Mouse (Mus musculus) G1E (cell line): Measurements from ENCODE around the gene Plcb4. TPM values are rescaled to one million over a fixed set of nuclear protein-coding genes. Genes with fewer than 3 reads are reported as not detected.
"Not testable (repeated sequence)": the region's sequence is repeated elsewhere in the genome, so short reads cannot be mapped to it uniquely, and the experiment has no call there.

Source experiments
- ATAC-seq: 2 replicates; pipeline ENCODE4 v1.8.0; 2016; ENCODE audit warnings: mild to moderate bottlenecking; ENCODE audit not compliant: insufficient number of reproducible peaks, poor library complexity, low FRiP score, severe bottlenecking; ENCODE audit errors: extremely low read depth
- DNase-seq: peaks from one replicate; pipeline ENCODE4 v3.0.0; 2012; ENCODE audit warnings: low spot score
- H3K27me3 ChIP-seq: 2 replicates; pipeline ENCODE4 v1.6.1; 2012; ENCODE audit warnings: mild to moderate bottlenecking, low read length, inconsistent platforms; ENCODE audit not compliant: insufficient read depth
- H3K36me3 ChIP-seq: replicated peaks from 2 replicates; pipeline ENCODE3; 2012; ENCODE audit warnings: mild to moderate bottlenecking, inconsistent platforms
- H3K4me1 ChIP-seq: 2 replicates; pipeline ENCODE4 v1.6.1; 2012; ENCODE audit warnings: low read depth, low read length, inconsistent platforms, mixed read lengths; ENCODE audit not compliant: insufficient read depth
- H3K4me3 ChIP-seq: 2 replicates; pipeline ENCODE4 v1.5.1; 2012; ENCODE audit warnings: low read depth, mild to moderate bottlenecking, inconsistent platforms, low read length, moderate library complexity, mixed read lengths
- H3K9me3 ChIP-seq: replicated peaks from 2 replicates; pipeline ENCODE4 v1.6.1; 2012; ENCODE audit warnings: inconsistent platforms
- CTCF ChIP-seq: IDR thresholded peaks from 2 replicates; pipeline ENCODE4 v1.5.1; 2012; ENCODE audit warnings: low read depth, low read length, inconsistent platforms, mixed read lengths
- GATA1 ChIP-seq: IDR thresholded peaks from 2 replicates; pipeline ENCODE4 v1.6.1; 2012; ENCODE audit warnings: borderline replicate concordance, low read length, inconsistent platforms, mixed read lengths
- GATA2 ChIP-seq: IDR thresholded peaks from 2 replicates; pipeline ENCODE4 v1.6.1; 2012; ENCODE audit warnings: low read depth, low read length, inconsistent platforms, borderline replicate concordance
- POLR2AphosphoS5 ChIP-seq: IDR thresholded peaks from 2 replicates; pipeline ENCODE4 v1.6.1; 2012; ENCODE audit warnings: low read depth, low read length, inconsistent platforms; ENCODE audit not compliant: insufficient replicate concordance
- TAL1 ChIP-seq: conservative IDR thresholded peaks from 2 replicates; pipeline ENCODE4 v1.6.1; 2012; ENCODE audit warnings: low read depth, low read length, inconsistent platforms, mixed read lengths
- polyA plus RNA-seq: library from polyadenylated mRNA; stranded (reverse); fragments of >175 nt; gene quantifications from 2 replicates; pipeline ENCODE4 v1.2.3, GENCODE M21; 2012
- total RNA-seq, 2 experiments: library from RNA; stranded (forward) in 1 of 2; stranded (reverse) in 1 of 2; fragments of 200-1000 nt in 1 of 2; fragments of >200 nt in 1 of 2; fragmentation: Nextera tagmentation in 1 of 2; gene quantifications; 2 replicates each; pipeline ENCODE4 v1.2.3; 2014 to 2017

Gene Plcb4
- total and polyA plus RNA-seq, 3 experiments: 0.27 TPM; not detected in 2

- Histone ChIP-seq H3K27me3 (no peaks in the 10 kb centered on the region), H3K4me1 (no peaks in the 10 kb centered on the region), H3K36me3 (no peaks in the 10 kb centered on the region), H3K4me3 (no peak overlapping the region), H3K9me3 (peaks cover 46% of the 10 kb centered on the region)
- ATAC-seq (no peak), DNase-seq (no peak)
- TF ChIP-seq TAL1 (no peak), GATA1 (no peak), GATA2 (no peak), CTCF (no peak), POLR2AphosphoS5 (no peak)
Observed at GRCm38 (mm10) chr2:135731591-135731990, 72.8 kb downstream of the Plcb4 start.

GRCm38 (mm10) chr2:135732651-135733050 lies 73.8 kb downstream of the Plcb4 start:
- Histone ChIP-seq H3K36me3 (no peaks in the 10 kb centered on the region), H3K27me3 (no peaks in the 10 kb centered on the region), H3K4me1 (no peaks in the 10 kb centered on the region), H3K9me3 (peaks cover 45% of the 10 kb centered on the region), H3K4me3 (no peak overlapping the region)
- DNase-seq (no peak), ATAC-seq (no peak)
- TF ChIP-seq GATA1: no peak
- no peak for TF ChIP-seq CTCF
- TF ChIP-seq POLR2AphosphoS5: no peak
- TF ChIP-seq GATA2: no peak
- no peak for TF ChIP-seq TAL1

- Histone ChIP-seq H3K4me3 (no peak overlapping the region), H3K27me3 (no peaks in the 10 kb centered on the region), H3K4me1 (no peaks in the 10 kb centered on the region), H3K9me3 (peaks cover 41% of the 10 kb centered on the region), H3K36me3 (no peaks in the 10 kb centered on the region)
- DNase-seq (no peak), ATAC-seq (no peak)
- TF ChIP-seq GATA2 (no peak), GATA1 (no peak), POLR2AphosphoS5 (no peak), CTCF (no peak)
Observed at GRCm38 (mm10) chr2:135733926-135734510, 75.2 kb downstream of the Plcb4 start.

- DNase-seq: no peak
- Histone ChIP-seq H3K4me3 (no peak overlapping the region), H3K9me3 (peaks cover 46% of the 10 kb centered on the region), H3K27me3 (no peaks in the 10 kb centered on the region), H3K4me1 (no peaks in the 10 kb centered on the region), H3K36me3 (no peaks in the 10 kb centered on the region)
- no peak for TF ChIP-seq GATA1
- no peak for TF ChIP-seq CTCF
- ATAC-seq: no peak
Observed at GRCm38 (mm10) chr2:135737506-135737905, 78.7 kb downstream of the Plcb4 start.

- not testable (repeated sequence) for ATAC-seq, H3K4me1 ChIP-seq, H3K36me3 ChIP-seq, H3K27me3 ChIP-seq, DNase-seq, H3K4me3 ChIP-seq
- H3K9me3 ChIP-seq: peaks cover 47% of the 10 kb centered on the region
Observed at GRCm38 (mm10) chr2:135738022-135738780, 79.4 kb downstream of the Plcb4 start.

GRCm38 (mm10) chr2:135738950-135739349 lies 80.1 kb downstream of the Plcb4 start:
- peaks cover 49% of the 10 kb centered on the region for H3K9me3 ChIP-seq
- TF ChIP-seq GATA1: no peak
- no peak for TF ChIP-seq CTCF
- no peak for TF ChIP-seq POLR2AphosphoS5
- TF ChIP-seq TAL1: no peak
- no peaks in the 10 kb centered on the region for H3K27me3 ChIP-seq
- no peaks in the 10 kb centered on the region for H3K4me1 ChIP-seq
- ATAC-seq (no peak), DNase-seq (no peak)
- no peak overlapping the region for H3K4me3 ChIP-seq
- H3K36me3 ChIP-seq: no peaks in the 10 kb centered on the region
